Mouse (Mus musculus) c-Kit-positive CD71-positive TER-119-negative erythroid progenitor cells, embryonic 14.5 days (primary cell): Measurements from ENCODE around the gene Zfp619.
"Not testable (repeated sequence)": the region's sequence is repeated elsewhere in the genome, so short reads cannot be mapped to it uniquely, and the experiment has no call there.

Source experiments
- DNase-seq: peaks from one replicate; pipeline ENCODE4 v3.0.0-alpha.2; 2013; ENCODE audit warnings: low read depth

The Zfp619 gene

GRCm38 (mm10) chr7:39589044-39589443 lies 71.5 kb downstream of the Zfp619 start:
- DNase-seq: not testable (repeated sequence)
